Mouse (Mus musculus): ENCODE measurements around the gene Ptges.
"Not testable (repeated sequence)": the region's sequence is repeated elsewhere in the genome, so short reads cannot be mapped to it uniquely, and the experiment has no call there.

The Ptges gene

GRCm38 (mm10) chr2:30925181-30925580, 4.5 kb downstream of the Ptges start:
- TF ChIP-seq POU5F1 (IDR thresholded peaks at IDR 0.05; ENCODE audit: borderline replicate concordance, low read length) = no peak
- TF ChIP-seq NANOG (IDR thresholded peaks at IDR 0.05; ENCODE audit: borderline replicate concordance, low read length) = no peak
- no peak for TF ChIP-seq CTCF (conservative IDR thresholded peaks at IDR 0.05; ENCODE audit: low read length)
- Histone ChIP-seq H3K27me3 (ENCODE audit: insufficient read depth, low read length) (peaks cover 33% of the 10 kb centered on the region), H3K4me3 (replicated peaks; ENCODE audit: low read length) (no peak overlapping the region), H3K4me1 (replicated peaks; ENCODE audit: low read depth, low read length) (peaks cover 56% of the 10 kb centered on the region), H3K36me3 (ENCODE audit: insufficient read depth, low read length) (no peaks in the 10 kb centered on the region), H3K9me3 (ENCODE audit: low read length) (no peaks in the 10 kb centered on the region)

- H3K9me3 ChIP-seq (ENCODE audit: low read length) = no peaks in the 10 kb centered on the region
- H3K27me3 ChIP-seq (ENCODE audit: insufficient read depth, low read length) = peaks cover 42% of the 10 kb centered on the region
- H3K4me3 ChIP-seq (replicated peaks; ENCODE audit: low read length) = no peak overlapping the region
- H3K36me3 ChIP-seq (ENCODE audit: insufficient read depth, low read length) = no peaks in the 10 kb centered on the region
- H3K4me1 ChIP-seq (replicated peaks; ENCODE audit: low read depth, low read length) = peaks cover 56% of the 10 kb centered on the region
- TF ChIP-seq NANOG (IDR thresholded peaks at IDR 0.05; ENCODE audit: borderline replicate concordance, low read length) = no peak
- TF ChIP-seq CTCF (conservative IDR thresholded peaks at IDR 0.05; ENCODE audit: low read length) = no peak
- TF ChIP-seq POU5F1 (IDR thresholded peaks at IDR 0.05; ENCODE audit: borderline replicate concordance, low read length) = no peak
Measured at GRCm38 (mm10) chr2:30923099-30923498, 6.6 kb downstream of the Ptges start.

GRCm38 (mm10) chr2:30920216-30920615, 9.4 kb downstream of the Ptges start:
- Histone ChIP-seq H3K27me3 (ENCODE audit: insufficient read depth, low read length) (peaks cover 44% of the 10 kb centered on the region), H3K4me1 (replicated peaks; ENCODE audit: low read depth, low read length) (peaks cover 40% of the 10 kb centered on the region), H3K9me3 (ENCODE audit: low read length) (no peaks in the 10 kb centered on the region), H3K36me3 (ENCODE audit: insufficient read depth, low read length) (no peaks in the 10 kb centered on the region), H3K4me3 (replicated peaks; ENCODE audit: low read length) (no peak overlapping the region)
- TF ChIP-seq CTCF (conservative IDR thresholded peaks at IDR 0.05; ENCODE audit: low read length) (no peak), POU5F1 (IDR thresholded peaks at IDR 0.05; ENCODE audit: borderline replicate concordance, low read length) (no peak), NANOG (IDR thresholded peaks at IDR 0.05; ENCODE audit: borderline replicate concordance, low read length) (no peak)

DNA sequence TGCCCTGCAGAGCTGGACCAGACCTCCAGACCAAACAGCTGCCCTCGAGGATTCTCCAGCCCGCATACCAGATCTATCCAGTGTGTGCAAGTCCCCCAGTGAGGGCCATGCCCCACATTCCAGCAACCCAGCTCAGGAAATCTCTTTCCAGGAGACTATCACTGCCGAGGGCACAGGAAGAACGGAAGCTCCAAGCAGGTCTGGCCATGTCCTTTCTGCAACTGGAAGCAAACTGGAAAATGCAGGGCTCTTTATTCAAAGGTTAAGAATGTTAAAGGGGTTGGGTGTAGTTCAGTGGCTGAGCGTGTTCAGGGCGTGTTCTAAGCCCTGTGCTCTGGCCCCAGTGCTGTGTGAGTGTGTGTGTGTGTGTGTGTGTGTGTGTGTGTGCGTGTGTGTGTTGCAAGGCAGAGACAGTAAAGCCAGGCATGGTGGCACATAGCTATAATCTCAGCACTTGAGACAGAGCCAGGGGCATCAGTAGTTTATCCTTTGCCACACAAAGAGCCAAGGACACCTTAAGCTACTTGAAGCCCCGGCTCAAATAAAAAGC, 10.8 kb downstream of the Ptges start:
- Histone ChIP-seq H3K4me1 (replicated peaks; ENCODE audit: low read depth, low read length) (peaks cover 51% of the 10 kb centered on the region), H3K36me3 (ENCODE audit: insufficient read depth, low read length) (no peaks in the 10 kb centered on the region), H3K4me3 (replicated peaks; ENCODE audit: low read length) (0 out of 2 replicates have a peak overlapping the region, but pooled peaks have one; percentile 17), H3K27me3 (ENCODE audit: insufficient read depth, low read length) (peaks cover 31% of the 10 kb centered on the region), H3K9me3 (ENCODE audit: low read length) (no peaks in the 10 kb centered on the region)
- no peak for TF ChIP-seq NANOG (IDR thresholded peaks at IDR 0.05; ENCODE audit: borderline replicate concordance, low read length)
- TF ChIP-seq CTCF (conservative IDR thresholded peaks at IDR 0.05; ENCODE audit: low read length) = no peak
- no peak for TF ChIP-seq POU5F1 (IDR thresholded peaks at IDR 0.05; ENCODE audit: borderline replicate concordance, low read length)

GRCm38 (mm10) chr2:30918126-30918525, 11.5 kb downstream of the Ptges start:
- H3K27me3 ChIP-seq (ENCODE audit: insufficient read depth, low read length) = peaks cover 34% of the 10 kb centered on the region
- 0 out of 2 replicates have a peak overlapping the region, but pooled peaks have one; percentile 17 for H3K4me3 ChIP-seq (replicated peaks; ENCODE audit: low read length)
- no peaks in the 10 kb centered on the region for H3K36me3 ChIP-seq (ENCODE audit: insufficient read depth, low read length)
- H3K9me3 ChIP-seq (ENCODE audit: low read length) = no peaks in the 10 kb centered on the region
- TF ChIP-seq CTCF (conservative IDR thresholded peaks at IDR 0.05; ENCODE audit: low read length) (no peak), NANOG (IDR thresholded peaks at IDR 0.05; ENCODE audit: borderline replicate concordance, low read length) (no peak), POU5F1 (IDR thresholded peaks at IDR 0.05; ENCODE audit: borderline replicate concordance, low read length) (no peak)
- H3K4me1 ChIP-seq (replicated peaks; ENCODE audit: low read depth, low read length) = peaks cover 58% of the 10 kb centered on the region

DNA sequence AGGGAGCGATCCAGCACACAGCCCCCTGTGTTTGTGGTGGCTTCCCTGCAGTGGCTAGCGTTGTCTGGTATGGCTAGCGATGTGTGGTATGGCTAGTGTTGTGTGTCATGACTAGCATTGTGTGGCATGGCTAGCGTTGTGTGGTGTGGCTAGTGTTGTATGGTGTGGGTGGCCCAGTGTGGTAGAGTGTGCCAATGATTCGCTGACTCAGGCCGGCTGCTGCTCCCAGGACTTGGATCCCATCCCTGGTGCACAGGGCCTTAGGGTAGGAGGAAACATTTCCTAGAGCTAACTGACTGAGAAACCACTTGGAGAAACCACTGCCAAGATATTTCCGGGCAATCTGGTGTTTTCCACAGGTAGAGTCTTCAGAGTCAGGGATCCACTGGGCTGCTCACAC, 12.0 kb downstream of the Ptges start:
- Histone ChIP-seq H3K4me1 (replicated peaks; ENCODE audit: low read depth, low read length) (peaks cover 62% of the 10 kb centered on the region), H3K27me3 (ENCODE audit: insufficient read depth, low read length) (peaks cover 36% of the 10 kb centered on the region), H3K36me3 (ENCODE audit: insufficient read depth, low read length) (no peaks in the 10 kb centered on the region), H3K4me3 (replicated peaks; ENCODE audit: low read length) (no peak overlapping the region), H3K9me3 (ENCODE audit: low read length) (no peaks in the 10 kb centered on the region)
- no peak for TF ChIP-seq NANOG (IDR thresholded peaks at IDR 0.05; ENCODE audit: borderline replicate concordance, low read length)
- TF ChIP-seq CTCF (conservative IDR thresholded peaks at IDR 0.05; ENCODE audit: low read length) = no peak
- TF ChIP-seq POU5F1 (IDR thresholded peaks at IDR 0.05; ENCODE audit: borderline replicate concordance, low read length) = no peak

GRCm38 (mm10) chr2:30915933-30916332, 13.7 kb downstream of the Ptges start:
- Histone ChIP-seq H3K27me3 (ENCODE audit: insufficient read depth, low read length) (peaks cover 36% of the 10 kb centered on the region), H3K4me1 (replicated peaks; ENCODE audit: low read depth, low read length) (peaks cover 62% of the 10 kb centered on the region)
- H3K4me3 ChIP-seq (replicated peaks; ENCODE audit: low read length); H3K9me3 ChIP-seq (ENCODE audit: low read length); H3K36me3 ChIP-seq (ENCODE audit: insufficient read depth, low read length): not testable (repeated sequence)

DNA sequence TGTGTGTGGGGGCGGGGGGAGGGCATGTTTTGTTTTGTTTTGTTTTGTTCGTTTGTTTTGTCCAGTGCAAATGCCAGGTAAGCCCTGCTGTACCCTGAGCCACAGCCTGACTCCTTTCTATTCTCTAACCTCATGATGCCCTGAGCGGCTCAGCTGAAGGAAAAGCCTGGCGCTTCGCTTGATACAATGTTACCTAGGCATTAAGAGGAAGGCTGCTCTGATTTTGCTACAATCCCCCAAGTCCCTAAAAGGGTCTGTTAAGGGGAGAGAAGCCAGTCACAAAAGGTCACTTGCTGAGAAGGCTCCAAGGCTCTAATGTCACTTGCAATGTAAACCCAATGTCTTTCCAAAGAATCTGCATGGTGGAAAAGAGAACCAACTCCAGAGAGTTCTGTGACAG, 14.3 kb downstream of the Ptges start:
- Histone ChIP-seq H3K4me1 (replicated peaks; ENCODE audit: low read depth, low read length) (peaks cover 57% of the 10 kb centered on the region), H3K9me3 (ENCODE audit: low read length) (no peaks in the 10 kb centered on the region), H3K4me3 (replicated peaks; ENCODE audit: low read length) (no peak overlapping the region), H3K36me3 (ENCODE audit: insufficient read depth, low read length) (no peaks in the 10 kb centered on the region), H3K27me3 (ENCODE audit: insufficient read depth, low read length) (peaks cover 36% of the 10 kb centered on the region)
- no peak for TF ChIP-seq NANOG (IDR thresholded peaks at IDR 0.05; ENCODE audit: borderline replicate concordance, low read length)
- TF ChIP-seq CTCF (conservative IDR thresholded peaks at IDR 0.05; ENCODE audit: low read length) = no peak
- no peak for TF ChIP-seq POU5F1 (IDR thresholded peaks at IDR 0.05; ENCODE audit: borderline replicate concordance, low read length)

GRCm38 (mm10) chr2:30914836-30915235, 14.8 kb downstream of the Ptges start:
- Histone ChIP-seq H3K9me3 (ENCODE audit: low read length) (no peaks in the 10 kb centered on the region), H3K27me3 (ENCODE audit: insufficient read depth, low read length) (peaks cover 36% of the 10 kb centered on the region), H3K4me3 (replicated peaks; ENCODE audit: low read length) (no peak overlapping the region), H3K36me3 (ENCODE audit: insufficient read depth, low read length) (no peaks in the 10 kb centered on the region), H3K4me1 (replicated peaks; ENCODE audit: low read depth, low read length) (peaks cover 51% of the 10 kb centered on the region)
- TF ChIP-seq NANOG (IDR thresholded peaks at IDR 0.05; ENCODE audit: borderline replicate concordance, low read length) = no peak
- TF ChIP-seq CTCF (conservative IDR thresholded peaks at IDR 0.05; ENCODE audit: low read length) = no peak
- no peak for TF ChIP-seq POU5F1 (IDR thresholded peaks at IDR 0.05; ENCODE audit: borderline replicate concordance, low read length)
